Mouse (Mus musculus): ENCODE measurements around the gene Dmrtc1b. TPM values are rescaled to one million over a fixed set of nuclear protein-coding genes. Genes with fewer than 3 reads are reported as not detected.
"Not testable (repeated sequence)": the region's sequence is repeated elsewhere in the genome, so short reads cannot be mapped to it uniquely, and the experiment has no call there.

Gene Dmrtc1b
- polyA plus RNA-seq (2015; fragmentation: Nextera tagmentation; extraction: Ambion mirVana): not detected in 2 replicates

- H3K36me3 ChIP-seq; H3K4me2 ChIP-seq (replicated peaks); H3K27me3 ChIP-seq; ATAC-seq (ENCODE audit: low FRiP score, low read depth); H3K4me1 ChIP-seq; H3K4me3 ChIP-seq; H3K27ac ChIP-seq; H3K9ac ChIP-seq; H3K9me3 ChIP-seq: not testable (repeated sequence)
- WGBS: 85% methylated on average over 9 of the region's 10 CpGs
Measured at GRCm38 (mm10) chrX:102707535-102707934, at the start of gene Dmrtc1b, which contains the start of gene Gm9112. Gene Dmrtc1b, plus strand, starts transcription at chrX:102707865. Gene Gm9112, minus strand, starts transcription at chrX:102707635.

- Histone ChIP-seq H3K27me3 (peaks cover 3% of the 10 kb centered on the region; the same call in 1 of the 2 replicates), H3K27ac (no peak overlapping the region), H3K9ac (no peak overlapping the region), H3K4me3 (no peak overlapping the region), H3K4me2 (replicated peaks) (no peak overlapping the region), H3K4me1 (no peaks in the 10 kb centered on the region), H3K9me3 (no peaks in the 10 kb centered on the region), H3K36me3 (no peaks in the 10 kb centered on the region)
- WGBS: 30% methylated on average over 3 of the region's 3 CpGs
- no peak for ATAC-seq (ENCODE audit: low FRiP score, low read depth)
Measured at GRCm38 (mm10) chrX:102660712-102661111, 47.0 kb upstream of the Dmrtc1b start.

DNA sequence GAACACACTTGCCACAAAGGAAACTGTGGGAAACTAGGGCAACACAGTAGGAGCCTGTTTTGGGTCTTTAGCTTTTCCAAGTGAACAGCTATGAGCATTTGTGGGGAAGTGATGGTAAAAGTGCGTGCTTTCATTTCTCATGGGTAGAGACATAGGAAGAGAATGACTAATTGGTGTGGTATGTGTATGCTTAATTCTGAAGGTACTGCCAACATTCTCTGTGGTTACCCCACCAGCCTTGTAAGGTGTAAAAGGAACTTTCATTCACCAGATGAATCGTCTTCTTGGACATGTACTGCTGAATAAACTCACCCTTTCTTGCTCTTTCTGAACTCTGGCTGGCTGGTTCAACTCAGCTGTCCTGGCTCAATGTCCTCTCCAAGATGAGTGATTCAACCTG, 41.0 kb upstream of the Dmrtc1b start:
- Histone ChIP-seq H3K36me3 (no peaks in the 10 kb centered on the region), H3K27me3 (no peaks in the 10 kb centered on the region), H3K4me1 (no peaks in the 10 kb centered on the region), H3K4me2 (replicated peaks) (no peak overlapping the region), H3K4me3 (no peak overlapping the region), H3K27ac (no peak overlapping the region), H3K9me3 (no peaks in the 10 kb centered on the region), H3K9ac (no peak overlapping the region)
- WGBS: 78% methylated on average over 2 of the region's 2 CpGs
- ATAC-seq (ENCODE audit: low FRiP score, low read depth): no peak

DNA sequence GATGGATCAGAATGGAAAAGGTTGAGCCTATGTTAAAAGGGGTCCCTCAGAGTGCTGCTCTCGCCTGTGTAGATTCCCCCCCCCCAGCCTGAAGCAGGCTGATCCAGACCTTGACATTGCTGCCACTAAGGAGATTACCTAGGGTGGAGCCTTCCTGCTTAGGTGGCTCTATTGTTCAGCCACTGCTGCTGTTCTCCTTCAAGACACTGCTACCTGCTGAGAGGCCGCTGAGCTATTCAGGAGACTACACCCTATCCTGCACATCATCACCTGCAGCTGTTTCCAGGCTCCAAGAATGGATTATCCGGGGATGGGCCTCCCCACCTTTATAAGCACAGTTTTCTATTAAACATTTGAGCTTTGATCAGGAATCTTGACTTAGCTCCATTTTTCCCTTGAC, 23.0 kb upstream of the Dmrtc1b start:
- not testable (repeated sequence) for H3K27ac ChIP-seq; H3K9ac ChIP-seq; H3K36me3 ChIP-seq; ATAC-seq (ENCODE audit: low FRiP score, low read depth); H3K4me3 ChIP-seq; H3K9me3 ChIP-seq; H3K27me3 ChIP-seq; H3K4me1 ChIP-seq; H3K4me2 ChIP-seq (replicated peaks)
- 61% methylated on average over 3 of the region's 3 CpGs for WGBS

DNA sequence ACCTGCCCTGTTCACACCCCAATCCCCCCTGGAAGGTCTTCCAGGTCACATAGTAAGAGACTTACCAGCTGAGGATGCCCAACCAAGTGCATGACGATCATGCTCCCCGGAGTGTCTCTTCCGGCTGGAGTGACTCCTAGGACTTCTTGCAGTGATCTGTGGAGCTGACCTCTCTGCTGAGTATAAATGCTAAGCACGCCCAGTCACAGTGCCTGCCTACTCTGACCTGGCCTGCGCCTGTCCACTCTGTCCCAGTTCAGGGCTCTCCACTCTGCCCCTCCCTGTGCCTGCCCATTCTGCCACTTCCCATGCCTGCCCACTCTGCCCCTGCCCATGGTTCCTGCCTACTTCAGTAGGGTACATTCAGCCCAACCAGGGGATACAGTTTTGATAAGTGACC, 20.8 kb upstream of the Dmrtc1b start, which contains the start of gene Gm3880:
Gene Gm3880, minus strand, starts transcription at position 101 of the 400 bp plus-strand sequence.
- not testable (repeated sequence) for ATAC-seq (ENCODE audit: low FRiP score, low read depth); H3K4me2 ChIP-seq (replicated peaks); H3K9ac ChIP-seq; H3K4me3 ChIP-seq; H3K4me1 ChIP-seq; H3K27ac ChIP-seq; H3K27me3 ChIP-seq; H3K9me3 ChIP-seq; H3K36me3 ChIP-seq
- 95% methylated on average over 5 of the region's 5 CpGs for WGBS

- not testable (repeated sequence) for H3K4me1 ChIP-seq; H3K4me3 ChIP-seq; H3K36me3 ChIP-seq; H3K9ac ChIP-seq; H3K9me3 ChIP-seq; ATAC-seq (ENCODE audit: low FRiP score, low read depth); H3K4me2 ChIP-seq (replicated peaks); H3K27me3 ChIP-seq; H3K27ac ChIP-seq
- WGBS: 20% methylated on average over 4 of the region's 4 CpGs
Measured at GRCm38 (mm10) chrX:102689252-102689651, 18.4 kb upstream of the Dmrtc1b start.

DNA sequence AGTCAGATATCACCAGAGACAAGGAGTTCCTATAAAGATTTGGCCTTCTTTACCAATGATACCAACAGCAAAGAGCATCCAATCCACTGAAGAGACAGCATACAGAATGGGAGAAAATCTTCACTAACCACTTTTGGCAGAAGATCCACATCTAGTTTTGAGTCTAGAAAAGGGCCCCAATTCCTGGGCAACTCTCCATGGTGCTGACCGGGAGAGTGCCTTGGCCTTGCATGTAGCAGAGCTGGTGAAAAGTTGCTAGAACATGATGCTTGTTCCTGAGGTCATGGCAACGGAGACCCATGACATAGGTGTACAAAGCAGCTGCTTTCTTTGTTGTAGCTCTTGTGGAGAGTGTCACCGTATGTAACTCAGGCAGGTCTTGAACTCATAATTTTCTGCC, 7.0 kb upstream of the Dmrtc1b start:
- not testable (repeated sequence) for H3K9me3 ChIP-seq; H3K36me3 ChIP-seq; H3K27ac ChIP-seq; H3K27me3 ChIP-seq; H3K4me1 ChIP-seq; H3K9ac ChIP-seq; H3K4me3 ChIP-seq; H3K4me2 ChIP-seq (replicated peaks); ATAC-seq (ENCODE audit: low FRiP score, low read depth)
- WGBS: 70% methylated on average over 3 of the region's 3 CpGs

- H3K4me2 ChIP-seq (replicated peaks); H3K4me3 ChIP-seq: not testable (repeated sequence)
- WGBS: 94% methylated on average over 6 of the region's 6 CpGs
Measured at GRCm38 (mm10) chrX:102724226-102724625, 16.6 kb downstream of the Dmrtc1b start.

More at GRCm38 (mm10) chrX:102724226-102724625, 16.6 kb downstream of the Dmrtc1b start:
- H3K9ac ChIP-seq; ATAC-seq (ENCODE audit: low FRiP score, low read depth); H3K9me3 ChIP-seq; H3K27ac ChIP-seq; H3K27me3 ChIP-seq; H3K36me3 ChIP-seq; H3K4me1 ChIP-seq: not testable (repeated sequence)

Other genes with a start within 250 kb of the Dmrtc1b start
- 19.3 and 21.1 TPM in 2 replicates for gene Hdac8, start 202.5 kb upstream of the Dmrtc1b start, polyA plus RNA-seq (2015; fragmentation: Nextera tagmentation; extraction: Ambion mirVana)
- gene Phka1, start 63.6 kb upstream of the Dmrtc1b start, polyA plus RNA-seq (2015; fragmentation: Nextera tagmentation; extraction: Ambion mirVana): 14.6 and 16.2 TPM in 2 replicates
- gene Gm3880, start 20.9 kb upstream of the Dmrtc1b start, polyA plus RNA-seq (2015; fragmentation: Nextera tagmentation; extraction: Ambion mirVana): not detected in 2 replicates
- gene Gm9112, start 230 bp upstream of the Dmrtc1b start, polyA plus RNA-seq (2015; fragmentation: Nextera tagmentation; extraction: Ambion mirVana): not detected in 2 replicates
- gene Dmrtc1c1, start 95.1 kb downstream of the Dmrtc1b start, polyA plus RNA-seq (2015; fragmentation: Nextera tagmentation; extraction: Ambion mirVana): not detected in 2 replicates
- not detected in 2 replicates for gene Dmrtc1c2, start 146.8 kb downstream of the Dmrtc1b start, polyA plus RNA-seq (2015; fragmentation: Nextera tagmentation; extraction: Ambion mirVana)
- not detected in 2 replicates for gene 1700031F05Rik, start 160.1 kb downstream of the Dmrtc1b start, polyA plus RNA-seq (2015; fragmentation: Nextera tagmentation; extraction: Ambion mirVana)
- 0.87 and 1.3 TPM in 2 replicates for gene Dmrtc1a, start 200.8 kb downstream of the Dmrtc1b start, polyA plus RNA-seq (2015; fragmentation: Nextera tagmentation; extraction: Ambion mirVana)
- gene 1700011M02Rik, start 201.0 kb downstream of the Dmrtc1b start, polyA plus RNA-seq (2015; fragmentation: Nextera tagmentation; extraction: Ambion mirVana): not detected in 2 replicates
- not detected in 2 replicates for gene 1700018G05Rik, start 220.5 kb downstream of the Dmrtc1b start, polyA plus RNA-seq (2015; fragmentation: Nextera tagmentation; extraction: Ambion mirVana)

All from limb, embryonic 13.5 days (tissue).